9 mouse cellular contexts compared by ENCODE assay signal in genomic region chr1:134078061-134078795, GRCm38 (mm10). TPM values are rescaled to one million over a fixed set of nuclear protein-coding genes. Genes with fewer than 3 reads are reported as not detected.
A peak's percentile ranks its signal among the peaks of the same experiment; 100 is the strongest.
DNase-seq lines count a peak whose midpoint lies in the region; ATAC-seq lines count a peak whose summit lies in the region.
"Had no signal": no experiment of that assay in that cellular context is flagged by ENCODE, and none has a peak within 500 bp of the region (broad histone marks: within the 10 kb centered on the region; RNA-seq: fewer than 3 reads in every experiment).

No protein-coding gene starts in this region.

- no peaks in the 10 kb centered on the region for H3K27me3 ChIP-seq in limb, embryonic 15.5 days
- no peaks in the 10 kb centered on the region for H3K27me3 ChIP-seq in midbrain, embryonic 16.5 days (ENCODE audit: control insufficient read depth, insufficient read depth, low read depth, low read length)

- H3K9me3 ChIP-seq in limb, embryonic 15.5 days: no peaks in the 10 kb centered on the region
- H3K9me3 ChIP-seq in midbrain, embryonic 16.5 days (replicated peaks; ENCODE audit: control insufficient read depth, low read length, poor library complexity, severe bottlenecking): no peaks in the 10 kb centered on the region

- peak overlapping the region; percentile 76 for H3K9ac ChIP-seq in limb, embryonic 15.5 days
- peak overlapping the region; percentile 78 for H3K9ac ChIP-seq in midbrain, embryonic 16.5 days (ENCODE audit: low read depth, low read length)

- 7% methylated on average over 19 of the region's 19 CpGs for WGBS in limb, embryonic 15.5 days
- 4% methylated on average over 19 of the region's 19 CpGs for WGBS in midbrain, embryonic 16.5 days

- H3K4me3 ChIP-seq in limb, embryonic 15.5 days: peak overlapping the region; percentile 72
- H3K4me3 ChIP-seq in midbrain, embryonic 16.5 days (ENCODE audit: low read depth, low read length): peak overlapping the region; percentile 54

- peak overlapping the region; percentile 72 for H3K4me2 ChIP-seq in limb, embryonic 15.5 days
- peak overlapping the region; percentile 76 for H3K4me2 ChIP-seq in midbrain, embryonic 16.5 days (ENCODE audit: low read length)

- peaks cover 62% of the 10 kb centered on the region for H3K4me1 ChIP-seq in limb, embryonic 15.5 days
- H3K4me1 ChIP-seq in midbrain, embryonic 16.5 days (ENCODE audit: control insufficient read depth, insufficient read depth, low read length): peaks cover 25% of the 10 kb centered on the region

- H3K27ac ChIP-seq in limb, embryonic 15.5 days: peak overlapping the region; percentile 61
- H3K27ac ChIP-seq in midbrain, embryonic 16.5 days (ENCODE audit: low read length): peak overlapping the region; percentile 62

- DNase-seq in adrenal gland, adult 2 months: peak; percentile 56
- no peak for DNase-seq in adrenal gland, adult 8-10 months
- peak; percentile 67 for DNase-seq in A20 (ENCODE audit: low read depth, low spot score)
- peak; percentile 64 to 69 for DNase-seq in cerebellum, postnatal 10 days
- DNase-seq in heart, postnatal 4 days: peak; percentile 36
- no peak for DNase-seq in yolk sac, embryonic 10.5 days (ENCODE audit: low spot score)

- ATAC-seq in limb, embryonic 15.5 days (ENCODE audit: insufficient number of reproducible peaks, low FRiP score, low TSS enrichment, low read depth): no peak
- no peak; the same call in 1 of the 2 replicates for ATAC-seq in midbrain, embryonic 16.5 days

- H3K36me3 ChIP-seq in limb, embryonic 15.5 days: peaks cover 9% of the 10 kb centered on the region
- no peaks in the 10 kb centered on the region for H3K36me3 ChIP-seq in midbrain, embryonic 16.5 days (ENCODE audit: control insufficient read depth, insufficient read depth, low read length)

RNA-seq across cellular contexts. Expression of gene Btg2, which starts 0.7 kb away (rescaled TPM):
- total RNA-seq in adrenal gland, adult 2 months (2021): 10 to 100 TPM; 20.3 to 55.2 TPM
- polyA plus RNA-seq in adrenal gland, adult 2 months (2012; rRNA removed): 18.9 and 25.1 TPM in 2 replicates
- total RNA-seq in adrenal gland, adult 8-10 months (2022): 10 to 100 TPM; 28.1 to 56.5 (median 50.6) TPM
- 10 to 100 TPM; 27.5 to 36.2 TPM for total RNA-seq in heart, postnatal 4 days (2021)
- polyA plus RNA-seq in limb, embryonic 15.5 days (2015; fragmentation: Nextera tagmentation; extraction: Ambion mirVana): 30.9 and 35.1 TPM in 2 replicates
- 27.2 and 34.9 TPM in 2 replicates for polyA plus RNA-seq in midbrain, embryonic 16.5 days (2015; fragmentation: Nextera tagmentation; extraction: Ambion mirVana)

RNA-seq across cellular contexts. Expression of gene Chit1, which starts 32.8 kb away (rescaled TPM):
- not detected for total RNA-seq in adrenal gland, adult 2 months (2021)
- 0.07 and 0.08 TPM in 2 replicates for polyA plus RNA-seq in adrenal gland, adult 2 months (2012; rRNA removed)
- total RNA-seq in adrenal gland, adult 8-10 months (2022): under 1 TPM in 1 of 4 experiments, not detected in 3; 0.28 TPM
- total RNA-seq in heart, postnatal 4 days (2021): not detected
- 0.50 and 0.59 TPM in 2 replicates for polyA plus RNA-seq in limb, embryonic 15.5 days (2015; fragmentation: Nextera tagmentation; extraction: Ambion mirVana)
- 0.21 TPM in 1 of 2 replicates, not detected in the other for polyA plus RNA-seq in midbrain, embryonic 16.5 days (2015; fragmentation: Nextera tagmentation; extraction: Ambion mirVana)
- polyA plus RNA-seq: large intestine, adult 2 months had no signal

RNA-seq across cellular contexts. Expression of gene Fmod, which starts 41.2 kb away (rescaled TPM):
- total RNA-seq in adrenal gland, adult 2 months (2021): 10 to 100 TPM; 10.1 to 12.4 TPM
- polyA plus RNA-seq in adrenal gland, adult 2 months (2012; rRNA removed): 13.4 and 17.9 TPM in 2 replicates
- total RNA-seq in adrenal gland, adult 8-10 months (2022): 10 to 100 TPM in 1 of 4 experiments, 1 to 10 TPM in 3; 6.9 to 10.7 (median 7.7) TPM
- 10 to 100 TPM; 18.7 to 21.9 TPM for total RNA-seq in heart, postnatal 4 days (2021)
- 147 and 186 TPM in 2 replicates for polyA plus RNA-seq in limb, embryonic 15.5 days (2015; fragmentation: Nextera tagmentation; extraction: Ambion mirVana)
- 9.8 and 15.2 TPM in 2 replicates for polyA plus RNA-seq in midbrain, embryonic 16.5 days (2015; fragmentation: Nextera tagmentation; extraction: Ambion mirVana)

Comparison
In these comparisons a context has a peak if more than half of its experiments do, and no peak if none do; other contexts are left out.
1. DNase-seq: peak in adrenal gland, adult 2 months (single experiment), A20 (single experiment), cerebellum, postnatal 10 days (2 of 2) and heart, postnatal 4 days (single experiment); none in adrenal gland, adult 8-10 months (single experiment) and yolk sac, embryonic 10.5 days (single experiment).